Mouse (Mus musculus) heart, embryonic 11.5 days (tissue): ENCODE measurements around the gene Lmntd1. TPM values are rescaled to one million over a fixed set of nuclear protein-coding genes. Genes with fewer than 3 reads are reported as not detected.

Source experiments
- ATAC-seq: fragments of 200-750 bp; cut with Nextera tagmentation; replicated peaks from 2 replicates; pipeline ENCODE4 v1.8.0; 2017; ENCODE audit warnings: moderate library complexity; ENCODE audit not compliant: insufficient number of reproducible peaks, low FRiP score, low TSS enrichment
- H3K27ac ChIP-seq: fragments of 300-500 bp; sonication (generic); 2 replicates; pipeline ENCODE4 v1.5.1; 2014; ENCODE audit warnings: mild to moderate bottlenecking, low read depth, low read length
- H3K27me3 ChIP-seq: fragments of 300-500 bp; sonication (generic); 2 replicates; pipeline ENCODE4 v1.6.1; 2014; ENCODE audit warnings: mild to moderate bottlenecking, low read length, mixed read lengths; ENCODE audit not compliant: control insufficient read depth, insufficient read depth
- H3K36me3 ChIP-seq: fragments of 300-500 bp; sonication (generic); 2 replicates; pipeline ENCODE4 v1.6.1; 2014; ENCODE audit warnings: mild to moderate bottlenecking, low read length, moderate library complexity, mixed read lengths; ENCODE audit not compliant: control insufficient read depth, insufficient read depth
- H3K4me1 ChIP-seq: fragments of 300-500 bp; sonication (generic); 2 replicates; pipeline ENCODE4 v1.6.1; 2014; ENCODE audit warnings: low read length; ENCODE audit not compliant: control insufficient read depth, insufficient read depth
- H3K4me2 ChIP-seq: fragments of 300-500 bp; sonication (generic); 2 replicates; pipeline ENCODE4 v1.6.1; 2014; ENCODE audit warnings: mild to moderate bottlenecking, moderate library complexity
- H3K4me3 ChIP-seq: fragments of 300-500 bp; sonication (generic); 2 replicates; pipeline ENCODE4 v1.5.1; 2014; ENCODE audit warnings: low read depth, low read length
- H3K9ac ChIP-seq: fragments of 300-500 bp; sonication (generic); 2 replicates; pipeline ENCODE4 v1.6.1; 2014; ENCODE audit warnings: mild to moderate bottlenecking, low read depth, low read length, moderate library complexity
- H3K9me3 ChIP-seq: fragments of 300-500 bp; sonication (generic); replicated peaks from 2 replicates; pipeline ENCODE4 v1.6.1; 2016; ENCODE audit warnings: low read length; ENCODE audit not compliant: control insufficient read depth
- WGBS: fragments of 180-500 bp; shearing (Covaris S2); extraction: QIAGEN DNeasy Blood & Tissue Kit; methylation state at CpG from one replicate; pipeline ENCODE4 v1.1.7; 2014; ENCODE audit not compliant: insufficient replicate concordance; 5-methylcytosine and 5-hydroxymethylcytosine counted together
- polyA plus RNA-seq: library from polyadenylated mRNA; unstranded; fragments of >200 nt; fragmentation: Nextera tagmentation; extraction: Ambion mirVana; gene quantifications from 2 replicates; pipeline ENCODE4 v1.2.1, GENCODE M21; 2014

Gene Lmntd1
- polyA plus RNA-seq, 1 experiment from 2014 or later = 4.5 TPM

DNA sequence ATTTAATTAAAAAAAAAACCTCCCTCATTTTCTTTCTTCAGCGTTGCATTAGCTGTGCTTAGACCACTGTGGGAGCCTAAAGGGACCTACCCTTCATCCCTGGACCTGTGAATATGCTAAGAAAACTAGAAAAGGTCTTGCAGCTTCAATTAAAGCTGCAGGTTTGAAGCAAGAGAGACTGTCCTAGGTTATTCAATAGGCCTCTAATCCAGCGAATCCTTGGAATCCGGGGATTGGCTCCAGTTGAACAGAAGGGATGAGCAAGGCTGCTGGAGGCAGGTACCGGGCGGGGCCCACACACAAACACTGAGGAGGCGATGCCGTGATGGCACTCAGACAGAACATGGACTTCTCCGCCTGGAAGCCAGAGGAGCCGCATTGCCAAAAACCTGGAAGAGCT lies 192.5 kb downstream of the Lmntd1 start:
- 82% methylated on average over 9 of the region's 9 CpGs for WGBS
- Histone ChIP-seq H3K27ac (no peak overlapping the region), H3K4me2 (no peak overlapping the region), H3K4me1 (no peaks in the 10 kb centered on the region; the same call in 1 of the 2 replicates), H3K9me3 (no peaks in the 10 kb centered on the region), H3K27me3 (no peaks in the 10 kb centered on the region), H3K4me3 (no peak overlapping the region), H3K36me3 (no peaks in the 10 kb centered on the region), H3K9ac (no peak overlapping the region)
- ATAC-seq = no peak

DNA sequence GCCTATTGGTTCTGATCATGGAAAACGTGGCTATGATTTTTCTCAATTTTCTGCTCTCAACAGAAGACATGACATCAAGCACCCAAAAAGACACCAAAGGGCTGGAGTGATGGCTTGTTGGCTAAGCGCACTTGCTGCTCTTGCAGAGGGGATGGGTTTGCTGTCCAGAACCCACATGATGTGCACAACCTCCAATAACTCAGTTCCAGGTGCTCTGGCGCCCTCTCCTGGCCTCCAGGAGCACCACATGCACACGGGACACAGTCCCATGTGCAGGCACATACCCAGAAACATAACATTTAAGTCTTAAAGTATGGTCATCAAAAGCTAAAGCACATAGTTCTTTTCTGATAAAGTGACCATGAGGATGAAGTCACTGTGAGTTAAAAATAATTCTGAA lies 193.7 kb downstream of the Lmntd1 start:
- no peaks in the 10 kb centered on the region for H3K9me3 ChIP-seq

GRCm38 (mm10) chr6:145418856-145419255 lies 195.3 kb downstream of the Lmntd1 start:
- H3K27ac ChIP-seq = no peak overlapping the region
- no peaks in the 10 kb centered on the region for H3K27me3 ChIP-seq
- no peak overlapping the region for H3K4me2 ChIP-seq
- peaks cover 3% of the 10 kb centered on the region; the same call in 1 of the 2 replicates for H3K4me1 ChIP-seq
- no peaks in the 10 kb centered on the region for H3K9me3 ChIP-seq
- no peak for ATAC-seq
- no peak overlapping the region for H3K9ac ChIP-seq
- 92% methylated on average over 5 of the region's 5 CpGs for WGBS
- no peaks in the 10 kb centered on the region for H3K36me3 ChIP-seq
- no peak overlapping the region for H3K4me3 ChIP-seq

More for the DNA sequence above, 193.7 kb downstream of the Lmntd1 start:
- Histone ChIP-seq H3K27ac (no peak overlapping the region), H3K4me3 (no peak overlapping the region), H3K4me2 (no peak overlapping the region), H3K36me3 (no peaks in the 10 kb centered on the region), H3K4me1 (no peaks in the 10 kb centered on the region; the same call in 1 of the 2 replicates), H3K9ac (no peak overlapping the region), H3K27me3 (no peaks in the 10 kb centered on the region)
- no peak for ATAC-seq
- 69% methylated on average over 4 of the region's 4 CpGs for WGBS

- 79% methylated on average over 8 of the region's 8 CpGs for WGBS
- H3K4me1 ChIP-seq = peaks cover 3% of the 10 kb centered on the region; the same call in 1 of the 2 replicates
- H3K4me3 ChIP-seq = no peak overlapping the region
Observed at GRCm38 (mm10) chr6:145417720-145418440, 196.2 kb downstream of the Lmntd1 start.

GRCm38 (mm10) chr6:145417014-145417719 lies 197.0 kb downstream of the Lmntd1 start:
- no peak overlapping the region for H3K9ac ChIP-seq
- peaks cover 3% of the 10 kb centered on the region; the same call in 1 of the 2 replicates for H3K4me1 ChIP-seq
- H3K4me2 ChIP-seq = no peak overlapping the region
- WGBS = 63% methylated on average over 16 of the region's 16 CpGs
- H3K27ac ChIP-seq = no peak overlapping the region
- ATAC-seq = no peak
- no peak overlapping the region for H3K4me3 ChIP-seq
- H3K9me3 ChIP-seq = no peaks in the 10 kb centered on the region
- no peaks in the 10 kb centered on the region for H3K27me3 ChIP-seq
- no peaks in the 10 kb centered on the region for H3K36me3 ChIP-seq

More at GRCm38 (mm10) chr6:145417720-145418440, 196.2 kb downstream of the Lmntd1 start:
- Histone ChIP-seq H3K9me3 (no peaks in the 10 kb centered on the region), H3K4me2 (no peak overlapping the region), H3K36me3 (no peaks in the 10 kb centered on the region), H3K27me3 (no peaks in the 10 kb centered on the region), H3K9ac (no peak overlapping the region), H3K27ac (no peak overlapping the region)
- ATAC-seq = no peak

GRCm38 (mm10) chr6:145404369-145405051 lies 209.6 kb downstream of the Lmntd1 start:
- Histone ChIP-seq H3K4me3 (no peak overlapping the region), H3K9ac (no peak overlapping the region), H3K27ac (no peak overlapping the region), H3K4me1 (0 out of 2 replicates have a peak, but pooled peaks cover 4% of the 10 kb centered on the region), H3K4me2 (no peak overlapping the region), H3K27me3 (no peaks in the 10 kb centered on the region), H3K9me3 (no peaks in the 10 kb centered on the region), H3K36me3 (no peaks in the 10 kb centered on the region)
- ATAC-seq = no peak
- 89% methylated on average over 10 of the region's 10 CpGs for WGBS

DNA sequence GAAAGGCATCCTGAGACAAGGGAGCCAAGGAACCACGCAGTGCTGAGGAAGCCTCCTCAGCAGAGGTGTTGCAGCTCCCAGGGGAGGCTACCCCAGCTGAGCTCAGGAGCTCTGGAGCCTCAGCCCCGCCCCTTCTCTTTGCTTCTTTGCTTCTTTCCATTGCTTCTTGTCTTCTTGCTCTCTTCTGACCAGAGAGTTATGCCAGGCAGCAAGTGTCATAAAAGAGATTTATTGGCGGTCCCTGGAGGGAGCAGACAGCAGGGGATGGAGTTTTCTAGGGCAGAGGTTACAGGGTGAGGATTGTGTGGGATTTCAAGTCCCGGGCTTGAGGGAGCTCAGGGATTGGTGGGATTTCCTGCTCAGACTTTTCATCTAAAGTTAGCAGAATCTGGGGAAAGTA lies 213.0 kb downstream of the Lmntd1 start:
- Histone ChIP-seq H3K27ac (no peak overlapping the region), H3K9ac (no peak overlapping the region), H3K36me3 (no peaks in the 10 kb centered on the region), H3K4me1 (0 out of 2 replicates have a peak, but pooled peaks cover 4% of the 10 kb centered on the region), H3K4me2 (no peak overlapping the region), H3K4me3 (no peak overlapping the region), H3K9me3 (no peaks in the 10 kb centered on the region), H3K27me3 (no peaks in the 10 kb centered on the region)
- ATAC-seq = no peak
- WGBS = 25% methylated on average over 4 of the region's 4 CpGs

GRCm38 (mm10) chr6:145397881-145398280 lies 216.2 kb downstream of the Lmntd1 start:
- Histone ChIP-seq H3K27ac (no peak overlapping the region), H3K4me2 (no peak overlapping the region), H3K4me1 (0 out of 2 replicates have a peak, but pooled peaks cover 4% of the 10 kb centered on the region), H3K4me3 (no peak overlapping the region), H3K36me3 (no peaks in the 10 kb centered on the region), H3K9me3 (no peaks in the 10 kb centered on the region), H3K27me3 (no peaks in the 10 kb centered on the region), H3K9ac (no peak overlapping the region)
- no peak for ATAC-seq
- WGBS = 85% methylated on average over 4 of the region's 4 CpGs
